8 mouse cellular contexts compared by ENCODE assay signal in genomic region chr11:22629581-22629980, GRCm38 (mm10).
DNase-seq lines count a peak whose midpoint lies in the region; ATAC-seq and TF ChIP-seq lines count a peak whose summit lies in the region.

No protein-coding gene starts in this region.

- peak; percentile 74 for DNase-seq in adrenal gland, postnatal 14 days
- DNase-seq in heart, postnatal 4 days: peak; percentile 60
- no peak for DNase-seq in midbrain, postnatal 0 days (ENCODE audit: low spot score)
- DNase-seq in layer of hippocampus, adult 9-11 months: no peak
- DNase-seq in right cerebral cortex, postnatal 4 days: no peak

- TF ChIP-seq CTCF in midbrain, postnatal 0 days (IDR thresholded peaks at IDR 0.05): no peak

- H3K4me2 ChIP-seq in forebrain, embryonic 12.5 days: peak overlapping the region; percentile 39
- peak overlapping the region; percentile 49 for H3K4me2 ChIP-seq in limb, embryonic 12.5 days
- peak overlapping the region; percentile 22; the same call in 1 of the 2 replicates for H3K4me2 ChIP-seq in midbrain, postnatal 0 days (ENCODE audit: low read depth, low read length, poor library complexity, severe bottlenecking)

- no peaks in the 10 kb centered on the region for H3K36me3 ChIP-seq in forebrain, embryonic 12.5 days (replicated peaks)
- no peaks in the 10 kb centered on the region for H3K36me3 ChIP-seq in limb, embryonic 12.5 days
- no peaks in the 10 kb centered on the region for H3K36me3 ChIP-seq in midbrain, postnatal 0 days (ENCODE audit: insufficient read depth, low read length)

- no peak overlapping the region; the same call in 1 of the 2 replicates for H3K4me3 ChIP-seq in forebrain, embryonic 12.5 days (replicated peaks)
- H3K4me3 ChIP-seq in limb, embryonic 12.5 days (replicated peaks): peak overlapping the region; percentile 28
- peak overlapping the region; percentile 6; the same call in 1 of the 2 replicates for H3K4me3 ChIP-seq in midbrain, postnatal 0 days (ENCODE audit: low read depth, low read length)

- no peaks in the 10 kb centered on the region for H3K9me3 ChIP-seq in forebrain, embryonic 12.5 days
- no peaks in the 10 kb centered on the region for H3K9me3 ChIP-seq in limb, embryonic 12.5 days
- no peaks in the 10 kb centered on the region for H3K9me3 ChIP-seq in midbrain, postnatal 0 days (ENCODE audit: low read length)

- WGBS in forebrain, embryonic 12.5 days: 40% methylated on average over 13 of the region's 13 CpGs
- 12% methylated on average over 13 of the region's 13 CpGs for WGBS in limb, embryonic 12.5 days
- WGBS in midbrain, postnatal 0 days: 26% methylated on average over 13 of the region's 13 CpGs

- H3K4me1 ChIP-seq in forebrain, embryonic 12.5 days: peaks cover 9% of the 10 kb centered on the region
- peaks cover 9% of the 10 kb centered on the region for H3K4me1 ChIP-seq in limb, embryonic 12.5 days (replicated peaks)
- H3K4me1 ChIP-seq in midbrain, postnatal 0 days (ENCODE audit: insufficient read depth, low read length): no peaks in the 10 kb centered on the region

- ATAC-seq in forebrain, embryonic 12.5 days (ENCODE audit: low FRiP score): no peak
- peak; percentile 23; the same call in 1 of the 2 replicates for ATAC-seq in limb, embryonic 12.5 days (ENCODE audit: insufficient number of reproducible peaks, insufficient read depth, low FRiP score, low TSS enrichment, low read depth)
- ATAC-seq in midbrain, postnatal 0 days (ENCODE audit: low FRiP score): no peak
- ATAC-seq in megakaryocyte progenitor cell, adult 5-6 weeks (replicated peaks; ENCODE audit: poor library complexity): no peak

- H3K27ac ChIP-seq in forebrain, embryonic 12.5 days: no peak overlapping the region
- peak overlapping the region; percentile 66 for H3K27ac ChIP-seq in limb, embryonic 12.5 days
- H3K27ac ChIP-seq in midbrain, postnatal 0 days (ENCODE audit: low read depth, low read length): no peak overlapping the region

- no peak overlapping the region for H3K9ac ChIP-seq in forebrain, embryonic 12.5 days
- H3K9ac ChIP-seq in limb, embryonic 12.5 days (replicated peaks): peak overlapping the region; percentile 50
- H3K9ac ChIP-seq in midbrain, postnatal 0 days (replicated peaks; ENCODE audit: low read length, poor library complexity, severe bottlenecking): 0 out of 2 replicates have a peak overlapping the region, but pooled peaks have one; percentile 29

- no peaks in the 10 kb centered on the region for H3K27me3 ChIP-seq in forebrain, embryonic 12.5 days
- no peaks in the 10 kb centered on the region for H3K27me3 ChIP-seq in limb, embryonic 12.5 days
- H3K27me3 ChIP-seq in midbrain, postnatal 0 days (ENCODE audit: insufficient read depth, low read length): no peaks in the 10 kb centered on the region

Comparison
In these comparisons a context has a peak if more than half of its experiments do, and no peak if none do; other contexts are left out.
1. DNase-seq: peak in adrenal gland, postnatal 14 days (single experiment) and heart, postnatal 4 days (single experiment); none in midbrain, postnatal 0 days (single experiment), layer of hippocampus, adult 9-11 months (single experiment) and right cerebral cortex, postnatal 4 days (single experiment).
2. Peak in every context shown above with its lines, with median percentiles within 50 percentile points of each other: H3K4me2 ChIP-seq.